ENCODE assay signal across 22 mouse cellular contexts in genomic region chr1:181237332-181237731, GRCm38 (mm10). TPM values are rescaled to one million over a fixed set of nuclear protein-coding genes. Genes with fewer than 3 reads are reported as not detected.
A peak's percentile ranks its signal among the peaks of the same experiment; 100 is the strongest.
DNase-seq lines count a peak whose midpoint lies in the region; ATAC-seq and TF ChIP-seq lines count a peak whose summit lies in the region.
"Had no signal": no experiment of that assay in that cellular context is flagged by ENCODE, and none has a peak within 500 bp of the region (broad histone marks: within the 10 kb centered on the region; RNA-seq: fewer than 3 reads in every experiment).

No protein-coding gene starts in this region.

- no peaks in the 10 kb centered on the region for H3K27me3 ChIP-seq in liver, embryonic 13.5 days
- no peaks in the 10 kb centered on the region for H3K27me3 ChIP-seq in liver, embryonic 12.5 days (replicated peaks)
- no peaks in the 10 kb centered on the region for H3K27me3 ChIP-seq in stomach, postnatal 0 days (ENCODE audit: control insufficient read depth, insufficient read depth, low read length)
- H3K27me3 ChIP-seq: embryonic facial prominence, embryonic 13.5 days; megakaryocyte, embryonic 14.5 days had no signal

- H3K4me3 ChIP-seq in liver, embryonic 13.5 days (replicated peaks): no peak overlapping the region
- H3K4me3 ChIP-seq in liver, embryonic 12.5 days: no peak overlapping the region
- no peak overlapping the region for H3K4me3 ChIP-seq in bone marrow macrophage, adult 2 months (ENCODE audit: insufficient read depth, low read length)
- H3K4me3 ChIP-seq in stomach, postnatal 0 days (ENCODE audit: low read depth, low read length): no peak overlapping the region
- H3K4me3 ChIP-seq: embryonic facial prominence, embryonic 13.5 days; hindbrain, embryonic 10.5 days; limb, embryonic 10.5 days; megakaryocyte, embryonic 14.5 days; myocyte had no signal

- H3K9ac ChIP-seq in liver, embryonic 13.5 days: no peak overlapping the region
- no peak overlapping the region for H3K9ac ChIP-seq in liver, embryonic 12.5 days
- no peak overlapping the region for H3K9ac ChIP-seq in stomach, postnatal 0 days (ENCODE audit: low read length)
- H3K9ac ChIP-seq: embryonic facial prominence, embryonic 13.5 days had no signal

- 39% methylated on average over 5 of the region's 5 CpGs for WGBS in liver, embryonic 13.5 days (ENCODE audit: insufficient replicate concordance)
- 59% methylated on average over 5 of the region's 5 CpGs for WGBS in liver, embryonic 12.5 days (ENCODE audit: insufficient replicate concordance)
- WGBS in stomach, postnatal 0 days: 56% methylated on average over 5 of the region's 5 CpGs

- H3K4me1 ChIP-seq in liver, embryonic 13.5 days (replicated peaks): peaks cover 22% of the 10 kb centered on the region
- peaks cover 29% of the 10 kb centered on the region for H3K4me1 ChIP-seq in liver, embryonic 12.5 days
- H3K4me1 ChIP-seq in bone marrow macrophage, adult 2 months (ENCODE audit: control insufficient read depth, insufficient read depth, low read length): peaks cover 38% of the 10 kb centered on the region
- H3K4me1 ChIP-seq in stomach, postnatal 0 days (replicated peaks; ENCODE audit: control insufficient read depth, insufficient read depth): no peaks in the 10 kb centered on the region

- no peaks in the 10 kb centered on the region for H3K36me3 ChIP-seq in liver, embryonic 13.5 days
- H3K36me3 ChIP-seq in liver, embryonic 12.5 days: no peaks in the 10 kb centered on the region
- no peaks in the 10 kb centered on the region for H3K36me3 ChIP-seq in stomach, postnatal 0 days (ENCODE audit: control insufficient read depth, insufficient read depth, low read length)
- H3K36me3 ChIP-seq: embryonic facial prominence, embryonic 13.5 days; hindbrain, embryonic 10.5 days; limb, embryonic 10.5 days had no signal

- no peak for TF ChIP-seq POLR2A in bone marrow macrophage, adult 2 months (IDR thresholded peaks at IDR 0.05; ENCODE audit: borderline replicate concordance, low read depth, low read length)

- no peak for DNase-seq in liver, embryonic 13.5 days
- peak; percentile 65 to 66 for DNase-seq in B cell, adult 2 months
- no peak for DNase-seq in stomach, postnatal 0 days (ENCODE audit: low spot score)
- no peak for DNase-seq in retina, postnatal 1 day
- DNase-seq: adrenal gland, postnatal 25 days; cerebellum, adult 9-11 months; gastrocnemius, postnatal 10 days; kidney, adult 2 months; kidney, postnatal 25 days; midbrain, embryonic 14.5 days had no signal

- no peak for TF ChIP-seq CTCF in bone marrow macrophage, adult 2 months (IDR thresholded peaks at IDR 0.05; ENCODE audit: low read depth, low read length)
- TF ChIP-seq CTCF in stomach, postnatal 0 days (IDR thresholded peaks at IDR 0.05; ENCODE audit: low read depth): no peak

- H3K9me3 ChIP-seq in liver, embryonic 13.5 days (replicated peaks): no peaks in the 10 kb centered on the region
- no peaks in the 10 kb centered on the region for H3K9me3 ChIP-seq in liver, embryonic 12.5 days (replicated peaks)
- H3K9me3 ChIP-seq in stomach, postnatal 0 days (ENCODE audit: control insufficient read depth, low read length): no peaks in the 10 kb centered on the region
- H3K9me3 ChIP-seq: embryonic facial prominence, embryonic 13.5 days; hindbrain, embryonic 10.5 days; limb, embryonic 10.5 days; megakaryocyte, embryonic 14.5 days had no signal

- no peak for ATAC-seq in liver, embryonic 13.5 days (ENCODE audit: low read depth)
- no peak for ATAC-seq in liver, embryonic 12.5 days
- peak; percentile 43 for ATAC-seq in megakaryocyte progenitor cell, adult 5-6 weeks (replicated peaks; ENCODE audit: poor library complexity)
- ATAC-seq in stomach, postnatal 0 days (ENCODE audit: low FRiP score, low TSS enrichment): no peak
- ATAC-seq in inflammation-experienced regulatory T-cells, adult 6 months: no peak
- ATAC-seq: forebrain, embryonic 14.5 days; hindbrain, postnatal 0 days had no signal

- peak overlapping the region; percentile 1; the same call in 1 of the 2 replicates for H3K27ac ChIP-seq in liver, embryonic 13.5 days
- H3K27ac ChIP-seq in liver, embryonic 12.5 days: no peak overlapping the region
- peak overlapping the region; percentile 77 for H3K27ac ChIP-seq in bone marrow macrophage, adult 2 months (ENCODE audit: insufficient read depth, low read depth, low read length)
- no peak overlapping the region for H3K27ac ChIP-seq in stomach, postnatal 0 days (replicated peaks)
- H3K27ac ChIP-seq: embryonic facial prominence, embryonic 13.5 days; hindbrain, embryonic 10.5 days; hindbrain, postnatal 0 days; limb, embryonic 10.5 days had no signal

- H3K4me2 ChIP-seq in liver, embryonic 13.5 days: no peak overlapping the region
- no peak overlapping the region for H3K4me2 ChIP-seq in liver, embryonic 12.5 days
- no peak overlapping the region for H3K4me2 ChIP-seq in stomach, postnatal 0 days (replicated peaks; ENCODE audit: low read depth)
- H3K4me2 ChIP-seq: embryonic facial prominence, embryonic 13.5 days; liver, embryonic 11.5 days had no signal

- no peak for TF ChIP-seq EP300 in stomach, postnatal 0 days (optimal IDR thresholded peaks at IDR 0.05)

RNA-seq across cellular contexts. Expression of gene Wdr26, which starts 25.5 kb away (rescaled TPM):
- polyA plus RNA-seq in liver, embryonic 13.5 days (2015; fragmentation: Nextera tagmentation; extraction: Ambion mirVana): 55.6 and 62.5 TPM in 2 replicates
- polyA plus RNA-seq in liver, embryonic 12.5 days (2016; fragmentation: Nextera tagmentation; extraction: Ambion mirVana): 52.5 and 56.7 TPM in 2 replicates
- polyA plus RNA-seq in bone marrow macrophage, adult 2 months (2012; ENCODE audit: insufficient read depth, insufficient read length, missing spikeins): 226 and 227 TPM in 2 replicates
- 124 and 137 TPM in 2 replicates for total RNA-seq in megakaryocyte progenitor cell, adult 5-6 weeks (2015)
- 105 and 114 TPM in 2 replicates for total RNA-seq in megakaryocyte progenitor cell, adult 5-6 weeks (2017)
- polyA plus RNA-seq in stomach, postnatal 0 days (2015; fragmentation: Nextera tagmentation; extraction: Ambion mirVana): 42.1 and 45.4 TPM in 2 replicates
- 10 to 100 TPM; 40.5 to 46.9 (median 43.1) TPM for polyA plus RNA-seq in inflammation-experienced regulatory T-cells, adult 6 months (2017; shearing (Covaris generic))

Comparison
In these comparisons a context has a peak if more than half of its experiments do, and no peak if none do; other contexts are left out.
1. H3K27ac ChIP-seq: peak in liver, embryonic 13.5 days (single experiment) and bone marrow macrophage, adult 2 months (single experiment); none in liver, embryonic 12.5 days (single experiment) and stomach, postnatal 0 days (single experiment).
2. DNase-seq: peak in B cell, adult 2 months (2 of 2); none in liver, embryonic 13.5 days (single experiment), stomach, postnatal 0 days (single experiment) and retina, postnatal 1 day (single experiment).